Mouse (Mus musculus): ENCODE data around the gene Tpst1. TPM values are rescaled to one million over a fixed set of nuclear protein-coding genes. Genes with fewer than 3 reads are reported as not detected.

Tpst1 gene
- total and polyA plus RNA-seq, 3 experiments: 0.22 TPM; not detected in 2

DNA sequence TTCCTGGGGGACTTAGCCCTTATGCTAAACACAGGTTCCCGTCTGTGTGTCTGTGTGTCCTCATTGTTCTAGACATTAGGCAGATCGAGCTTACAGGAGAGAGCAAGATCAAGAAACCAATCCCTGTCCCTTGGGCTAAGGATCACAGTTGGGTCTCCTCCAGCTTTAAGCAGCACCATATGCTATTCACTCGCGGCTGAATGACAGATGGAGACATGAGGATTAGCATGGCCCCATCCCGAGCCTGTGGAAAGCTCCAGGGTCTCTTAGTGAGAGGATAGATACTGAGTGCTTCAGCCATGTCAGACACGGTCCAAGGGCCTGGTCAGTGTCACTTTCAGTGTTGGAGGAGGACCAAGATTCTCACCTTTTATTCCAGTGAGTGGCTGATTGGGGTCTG, 22.7 kb upstream of the Tpst1 start:
- peaks cover 89% of the 10 kb centered on the region for H3K36me3 ChIP-seq (replicated peaks)

DNA sequence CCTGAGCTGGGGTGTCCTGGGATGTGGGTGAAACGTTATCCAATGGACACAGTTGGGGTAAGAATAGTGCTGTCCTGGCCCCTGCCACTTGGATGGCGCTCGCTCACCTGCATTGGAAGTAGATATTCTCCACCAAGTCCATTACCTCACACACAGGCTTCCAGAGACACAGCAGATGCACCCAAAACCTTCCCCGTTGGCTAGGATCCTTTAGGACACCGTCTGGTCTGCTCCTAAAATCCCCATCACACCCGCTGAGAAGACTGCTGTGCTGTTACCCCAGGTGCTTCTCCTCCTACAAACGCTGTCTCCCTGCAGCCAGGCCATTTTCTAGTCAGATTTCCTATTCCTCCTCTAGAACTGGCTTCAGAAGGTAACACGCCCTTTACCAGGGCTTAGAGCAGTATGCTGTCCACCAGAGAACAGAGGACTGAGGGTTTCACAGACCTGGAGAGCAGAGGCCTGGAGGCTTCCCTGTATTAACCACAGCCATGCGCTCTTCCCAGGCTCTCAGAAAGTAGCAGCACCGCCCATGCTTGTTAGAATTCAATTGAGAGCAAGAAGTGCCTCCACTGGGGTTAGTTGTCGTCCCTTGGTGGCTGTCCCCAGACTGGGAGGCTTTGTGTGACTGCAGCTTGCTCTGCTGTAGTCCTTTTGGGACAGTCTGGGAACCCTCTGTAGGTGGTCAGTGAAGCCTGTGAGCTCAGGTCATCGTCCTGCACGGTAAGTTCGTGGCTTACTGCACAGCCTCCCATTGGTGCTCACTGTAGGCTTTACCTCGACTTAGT, 21.9 kb upstream of the Tpst1 start:
- ATAC-seq (ENCODE audit: extremely low read depth, insufficient number of reproducible peaks, low FRiP score, poor library complexity, severe bottlenecking) (no peak), DNase-seq (ENCODE audit: low spot score) (no peak)
- no peaks in the 10 kb centered on the region for H3K9me3 ChIP-seq (replicated peaks)
- peaks cover 5% of the 10 kb centered on the region for H3K4me1 ChIP-seq (ENCODE audit: insufficient read depth, low read depth, low read length)
- no peak for TF ChIP-seq GATA1 (IDR thresholded peaks at IDR 0.05; ENCODE audit: borderline replicate concordance, low read length)
- TF ChIP-seq POLR2AphosphoS5 (IDR thresholded peaks at IDR 0.05; ENCODE audit: insufficient replicate concordance, low read depth, low read length): no peak
- TF ChIP-seq CTCF (IDR thresholded peaks at IDR 0.05; ENCODE audit: low read depth, low read length): no peak
- TF ChIP-seq GATA2 (IDR thresholded peaks at IDR 0.05; ENCODE audit: borderline replicate concordance, low read depth, low read length): no peak
- TF ChIP-seq TAL1 (conservative IDR thresholded peaks at IDR 0.05; ENCODE audit: low read depth, low read length): no peak
- H3K4me3 ChIP-seq (ENCODE audit: low read depth, low read length): no peak overlapping the region
- no peaks in the 10 kb centered on the region for H3K27me3 ChIP-seq (ENCODE audit: insufficient read depth, low read length)
- H3K36me3 ChIP-seq (replicated peaks): peaks cover 86% of the 10 kb centered on the region

More for the DNA sequence above, 22.7 kb upstream of the Tpst1 start:
- no peak for ATAC-seq (ENCODE audit: extremely low read depth, insufficient number of reproducible peaks, low FRiP score, poor library complexity, severe bottlenecking)
- Histone ChIP-seq H3K4me3 (ENCODE audit: low read depth, low read length) (no peak overlapping the region), H3K27me3 (ENCODE audit: insufficient read depth, low read length) (no peaks in the 10 kb centered on the region), H3K4me1 (ENCODE audit: insufficient read depth, low read depth, low read length) (peaks cover 1% of the 10 kb centered on the region; the same call in 1 of the 2 replicates), H3K9me3 (replicated peaks) (no peaks in the 10 kb centered on the region)
- TF ChIP-seq GATA1 (IDR thresholded peaks at IDR 0.05; ENCODE audit: borderline replicate concordance, low read length) (no peak), CTCF (IDR thresholded peaks at IDR 0.05; ENCODE audit: low read depth, low read length) (no peak)
- DNase-seq (ENCODE audit: low spot score): no peak

DNA sequence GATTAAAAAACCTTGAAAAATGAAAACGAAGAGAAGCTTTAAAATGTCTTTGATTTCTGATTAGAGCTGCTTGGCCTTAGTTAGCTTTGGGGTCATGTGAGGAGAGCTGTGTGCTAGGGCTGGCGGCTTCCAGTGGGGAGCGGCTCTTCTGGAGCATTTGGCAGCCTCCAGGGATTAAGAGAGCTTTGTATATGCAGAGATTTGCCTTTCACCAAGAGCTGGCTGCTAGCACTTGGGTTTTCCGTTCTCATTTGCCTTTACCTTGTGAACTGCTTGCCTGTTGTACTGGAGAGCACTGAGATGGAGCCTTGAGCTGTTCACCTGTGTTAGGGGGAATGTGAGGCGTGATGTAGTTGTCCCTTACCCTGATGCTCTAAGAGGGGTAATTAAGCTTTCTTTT, 20.6 kb upstream of the Tpst1 start:
- DNase-seq (ENCODE audit: low spot score) (no peak), ATAC-seq (ENCODE audit: extremely low read depth, insufficient number of reproducible peaks, low FRiP score, poor library complexity, severe bottlenecking) (no peak)
- peaks cover 78% of the 10 kb centered on the region for H3K36me3 ChIP-seq (replicated peaks)
- no peak for TF ChIP-seq GATA1 (IDR thresholded peaks at IDR 0.05; ENCODE audit: borderline replicate concordance, low read length)
- no peak for TF ChIP-seq POLR2AphosphoS5 (IDR thresholded peaks at IDR 0.05; ENCODE audit: insufficient replicate concordance, low read depth, low read length)
- no peak for TF ChIP-seq GATA2 (IDR thresholded peaks at IDR 0.05; ENCODE audit: borderline replicate concordance, low read depth, low read length)
- TF ChIP-seq CTCF (IDR thresholded peaks at IDR 0.05; ENCODE audit: low read depth, low read length): no peak
- TF ChIP-seq TAL1 (conservative IDR thresholded peaks at IDR 0.05; ENCODE audit: low read depth, low read length): no peak
- H3K4me3 ChIP-seq (ENCODE audit: low read depth, low read length): no peak overlapping the region
- no peaks in the 10 kb centered on the region for H3K9me3 ChIP-seq (replicated peaks)
- peaks cover 7% of the 10 kb centered on the region for H3K4me1 ChIP-seq (ENCODE audit: insufficient read depth, low read depth, low read length)
- no peaks in the 10 kb centered on the region for H3K27me3 ChIP-seq (ENCODE audit: insufficient read depth, low read length)

DNA sequence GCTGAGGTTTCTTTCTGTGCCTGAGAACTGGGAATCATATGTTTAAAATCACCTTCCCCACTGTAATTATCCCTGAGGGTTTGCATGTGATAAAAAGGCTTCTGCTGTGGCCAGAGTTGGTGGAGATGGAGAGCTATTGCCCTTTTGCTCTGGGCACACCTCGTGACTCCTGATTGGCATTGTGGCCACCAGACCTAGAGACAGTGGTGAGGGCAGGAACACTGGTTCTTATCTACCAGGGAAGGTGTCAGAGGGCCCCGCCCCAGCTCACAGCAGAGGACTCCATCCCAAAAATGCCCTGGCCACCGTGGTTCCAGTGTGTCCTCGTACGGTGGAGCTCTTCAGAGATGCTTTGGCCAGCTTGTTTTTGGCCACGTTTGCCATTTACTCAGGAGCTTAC, 20.2 kb upstream of the Tpst1 start:
- no peak for ATAC-seq (ENCODE audit: extremely low read depth, insufficient number of reproducible peaks, low FRiP score, poor library complexity, severe bottlenecking)
- Histone ChIP-seq H3K9me3 (replicated peaks) (no peaks in the 10 kb centered on the region), H3K4me3 (ENCODE audit: low read depth, low read length) (no peak overlapping the region), H3K4me1 (ENCODE audit: insufficient read depth, low read depth, low read length) (peaks cover 7% of the 10 kb centered on the region), H3K27me3 (ENCODE audit: insufficient read depth, low read length) (no peaks in the 10 kb centered on the region), H3K36me3 (replicated peaks) (peaks cover 79% of the 10 kb centered on the region)
- TF ChIP-seq TAL1 (conservative IDR thresholded peaks at IDR 0.05; ENCODE audit: low read depth, low read length): no peak
- no peak for TF ChIP-seq GATA2 (IDR thresholded peaks at IDR 0.05; ENCODE audit: borderline replicate concordance, low read depth, low read length)
- TF ChIP-seq GATA1 (IDR thresholded peaks at IDR 0.05; ENCODE audit: borderline replicate concordance, low read length): no peak
- no peak for TF ChIP-seq CTCF (IDR thresholded peaks at IDR 0.05; ENCODE audit: low read depth, low read length)
- no peak for TF ChIP-seq POLR2AphosphoS5 (IDR thresholded peaks at IDR 0.05; ENCODE audit: insufficient replicate concordance, low read depth, low read length)
- no peak for DNase-seq (ENCODE audit: low spot score)

DNA sequence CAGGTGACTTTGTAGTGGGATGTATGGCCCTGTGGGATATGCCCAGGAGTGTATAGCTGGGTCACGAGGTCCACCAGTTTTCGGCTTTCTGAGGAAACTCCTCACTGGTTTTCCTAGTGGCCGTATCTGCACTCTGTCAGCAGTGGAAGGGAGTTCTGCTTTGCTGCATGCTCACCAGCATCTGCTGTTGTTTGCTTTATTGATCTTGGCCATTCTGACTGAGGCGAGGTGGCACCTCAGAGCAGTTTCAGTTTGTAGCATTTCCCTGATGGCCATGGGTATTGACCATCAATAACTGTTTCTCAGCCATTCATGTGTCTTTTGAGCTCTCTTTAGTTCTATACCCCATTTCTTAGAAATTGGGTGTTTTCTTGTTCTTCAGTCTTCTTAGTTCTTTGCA, 17.4 kb upstream of the Tpst1 start:
- H3K27me3 ChIP-seq (ENCODE audit: insufficient read depth, low read length): no peaks in the 10 kb centered on the region
- peaks cover 83% of the 10 kb centered on the region for H3K36me3 ChIP-seq (replicated peaks)
- peaks cover 7% of the 10 kb centered on the region for H3K4me1 ChIP-seq (ENCODE audit: insufficient read depth, low read depth, low read length)
- TF ChIP-seq POLR2AphosphoS5 (IDR thresholded peaks at IDR 0.05; ENCODE audit: insufficient replicate concordance, low read depth, low read length) (no peak), CTCF (IDR thresholded peaks at IDR 0.05; ENCODE audit: low read depth, low read length) (no peak), GATA2 (IDR thresholded peaks at IDR 0.05; ENCODE audit: borderline replicate concordance, low read depth, low read length) (no peak), GATA1 (IDR thresholded peaks at IDR 0.05; ENCODE audit: borderline replicate concordance, low read length) (no peak), TAL1 (conservative IDR thresholded peaks at IDR 0.05; ENCODE audit: low read depth, low read length) (no peak)
- DNase-seq (ENCODE audit: low spot score): no peak
- no peaks in the 10 kb centered on the region for H3K9me3 ChIP-seq (replicated peaks)
- no peak for ATAC-seq (ENCODE audit: extremely low read depth, insufficient number of reproducible peaks, low FRiP score, poor library complexity, severe bottlenecking)
- no peak overlapping the region; the same call in 1 of the 2 replicates for H3K4me3 ChIP-seq (ENCODE audit: low read depth, low read length)

DNA sequence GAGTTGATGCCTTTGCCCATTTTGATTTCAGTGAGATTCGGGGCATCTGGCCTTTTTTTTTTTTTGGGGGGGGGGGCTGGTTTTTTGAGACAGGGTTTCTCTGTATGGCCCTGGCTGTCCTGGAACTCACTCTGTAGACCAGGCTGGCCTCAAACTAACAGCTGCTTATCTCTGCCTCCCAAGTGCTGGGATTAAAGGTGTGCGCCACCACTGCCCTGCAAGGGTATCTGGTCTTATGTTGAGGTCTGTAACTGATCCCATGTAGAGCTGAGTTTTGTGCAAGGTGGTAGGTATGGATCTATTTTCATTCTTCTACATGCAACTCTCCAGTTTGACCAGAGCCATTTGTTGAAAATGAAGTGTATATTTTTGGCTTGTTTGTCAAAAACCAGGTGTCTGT, 16.8 kb upstream of the Tpst1 start:
- peaks cover 82% of the 10 kb centered on the region for H3K36me3 ChIP-seq (replicated peaks)
- no peaks in the 10 kb centered on the region for H3K9me3 ChIP-seq (replicated peaks)
- TF ChIP-seq CTCF (IDR thresholded peaks at IDR 0.05; ENCODE audit: low read depth, low read length): no peak
- TF ChIP-seq TAL1 (conservative IDR thresholded peaks at IDR 0.05; ENCODE audit: low read depth, low read length): no peak
- no peak for TF ChIP-seq POLR2AphosphoS5 (IDR thresholded peaks at IDR 0.05; ENCODE audit: insufficient replicate concordance, low read depth, low read length)
- no peak for TF ChIP-seq GATA1 (IDR thresholded peaks at IDR 0.05; ENCODE audit: borderline replicate concordance, low read length)
- no peak for TF ChIP-seq GATA2 (IDR thresholded peaks at IDR 0.05; ENCODE audit: borderline replicate concordance, low read depth, low read length)
- ATAC-seq (ENCODE audit: extremely low read depth, insufficient number of reproducible peaks, low FRiP score, poor library complexity, severe bottlenecking) (no peak), DNase-seq (ENCODE audit: low spot score) (no peak)
- no peaks in the 10 kb centered on the region for H3K27me3 ChIP-seq (ENCODE audit: insufficient read depth, low read length)
- peaks cover 7% of the 10 kb centered on the region for H3K4me1 ChIP-seq (ENCODE audit: insufficient read depth, low read depth, low read length)
- H3K4me3 ChIP-seq (ENCODE audit: low read depth, low read length): no peak overlapping the region

All from G1E (cell line).